Comparison of ENCODE assay signal across 8 mouse cellular contexts in genomic region chr7:100907231-100907630, GRCm38 (mm10). TPM values are rescaled to one million over a fixed set of nuclear protein-coding genes. Genes with fewer than 3 reads are reported as not detected.
DNase-seq lines count a peak whose midpoint lies in the region; ATAC-seq and TF ChIP-seq lines count a peak whose summit lies in the region.

No protein-coding gene starts in this region.

- peaks cover 13% of the 10 kb centered on the region; the same call in 1 of the 2 replicates for H3K36me3 ChIP-seq in E14TG2a.4 (ENCODE audit: insufficient read depth, low read length)
- H3K36me3 ChIP-seq in embryonic facial prominence, embryonic 15.5 days: peaks cover 12% of the 10 kb centered on the region; the same call in 1 of the 2 replicates
- H3K36me3 ChIP-seq in kidney, postnatal 0 days (ENCODE audit: insufficient read depth, low read length): 0 out of 2 replicates have a peak, but pooled peaks cover 2% of the 10 kb centered on the region
- no peaks in the 10 kb centered on the region for H3K36me3 ChIP-seq in liver, embryonic 13.5 days

- no peak for TF ChIP-seq POLR2A in bone marrow macrophage, adult 2 months (IDR thresholded peaks at IDR 0.05; ENCODE audit: borderline replicate concordance, low read depth, low read length)

- ATAC-seq in embryonic facial prominence, embryonic 15.5 days (ENCODE audit: insufficient number of reproducible peaks, low FRiP score, low TSS enrichment, low read depth): no peak
- ATAC-seq in kidney, postnatal 0 days (replicated peaks; ENCODE audit: low FRiP score, low read depth): no peak
- ATAC-seq in liver, embryonic 13.5 days (ENCODE audit: low read depth): no peak

- H3K9me3 ChIP-seq in E14TG2a.4 (ENCODE audit: low read length): no peaks in the 10 kb centered on the region
- H3K9me3 ChIP-seq in embryonic facial prominence, embryonic 15.5 days (replicated peaks): no peaks in the 10 kb centered on the region
- H3K9me3 ChIP-seq in kidney, postnatal 0 days (replicated peaks; ENCODE audit: low read length): no peaks in the 10 kb centered on the region
- H3K9me3 ChIP-seq in liver, embryonic 13.5 days (replicated peaks): no peaks in the 10 kb centered on the region

- peaks cover 35% of the 10 kb centered on the region for H3K4me1 ChIP-seq in E14TG2a.4 (replicated peaks; ENCODE audit: low read depth, low read length)
- H3K4me1 ChIP-seq in bone marrow macrophage, adult 2 months (ENCODE audit: control insufficient read depth, insufficient read depth, low read length): 0 out of 2 replicates have a peak, but pooled peaks cover 3% of the 10 kb centered on the region
- peaks cover 48% of the 10 kb centered on the region for H3K4me1 ChIP-seq in embryonic facial prominence, embryonic 15.5 days
- H3K4me1 ChIP-seq in kidney, postnatal 0 days (replicated peaks; ENCODE audit: insufficient read depth, low read length): peaks cover 45% of the 10 kb centered on the region
- peaks cover 37% of the 10 kb centered on the region for H3K4me1 ChIP-seq in liver, embryonic 13.5 days (replicated peaks)

- peak; percentile 99 for TF ChIP-seq CTCF in E14TG2a.4 (conservative IDR thresholded peaks at IDR 0.05; ENCODE audit: low read length)
- peak; percentile 78 for TF ChIP-seq CTCF in bone marrow macrophage, adult 2 months (IDR thresholded peaks at IDR 0.05; ENCODE audit: low read depth, low read length)
- TF ChIP-seq CTCF in kidney, postnatal 0 days (IDR thresholded peaks at IDR 0.05; ENCODE audit: low read depth): peak; percentile 96

- 0% methylated on average over 1 of the region's 1 CpGs for WGBS in embryonic facial prominence, embryonic 15.5 days
- WGBS in kidney, postnatal 0 days: 0% methylated on average over 1 of the region's 1 CpGs
- WGBS in liver, embryonic 13.5 days (ENCODE audit: insufficient replicate concordance): 0% methylated on average over 1 of the region's 1 CpGs

- H3K9ac ChIP-seq in embryonic facial prominence, embryonic 15.5 days: no peak overlapping the region
- H3K9ac ChIP-seq in kidney, postnatal 0 days (ENCODE audit: low read depth, low read length): no peak overlapping the region
- no peak overlapping the region for H3K9ac ChIP-seq in liver, embryonic 13.5 days

- peak overlapping the region; percentile 44 for H3K4me2 ChIP-seq in embryonic facial prominence, embryonic 15.5 days (replicated peaks)
- H3K4me2 ChIP-seq in kidney, postnatal 0 days (ENCODE audit: low read length): peak overlapping the region; percentile 32; the same call in 1 of the 2 replicates
- H3K4me2 ChIP-seq in liver, embryonic 13.5 days: no peak overlapping the region

- peak; percentile 77 to 85 for DNase-seq in heart, adult 9 months (ENCODE audit: low spot score in 2 of 2)
- DNase-seq in kidney, postnatal 0 days (ENCODE audit: low spot score): peak; percentile 85
- DNase-seq in liver, embryonic 13.5 days: peak; percentile 31
- DNase-seq in retina, embryonic 14.5 days (ENCODE audit: low spot score): peak; percentile 91
- DNase-seq in thymus, postnatal 4 days: peak; percentile 85

- H3K4me3 ChIP-seq in E14TG2a.4 (replicated peaks; ENCODE audit: low read length): no peak overlapping the region
- no peak overlapping the region for H3K4me3 ChIP-seq in bone marrow macrophage, adult 2 months (ENCODE audit: insufficient read depth, low read length)
- 0 out of 2 replicates have a peak overlapping the region, but pooled peaks have one; percentile 8 for H3K4me3 ChIP-seq in embryonic facial prominence, embryonic 15.5 days (replicated peaks)
- no peak overlapping the region for H3K4me3 ChIP-seq in kidney, postnatal 0 days (replicated peaks; ENCODE audit: low read depth, low read length)
- H3K4me3 ChIP-seq in liver, embryonic 13.5 days (replicated peaks): no peak overlapping the region

- no peaks in the 10 kb centered on the region for H3K27me3 ChIP-seq in E14TG2a.4 (ENCODE audit: insufficient read depth, low read length)
- H3K27me3 ChIP-seq in embryonic facial prominence, embryonic 15.5 days: no peaks in the 10 kb centered on the region
- no peaks in the 10 kb centered on the region for H3K27me3 ChIP-seq in kidney, postnatal 0 days (ENCODE audit: insufficient read depth, low read length)
- H3K27me3 ChIP-seq in liver, embryonic 13.5 days: no peaks in the 10 kb centered on the region

- no peak overlapping the region for H3K27ac ChIP-seq in bone marrow macrophage, adult 2 months (ENCODE audit: insufficient read depth, low read depth, low read length)
- H3K27ac ChIP-seq in embryonic facial prominence, embryonic 15.5 days (replicated peaks): peak overlapping the region; percentile 87
- peak overlapping the region; percentile 78 for H3K27ac ChIP-seq in kidney, postnatal 0 days
- H3K27ac ChIP-seq in liver, embryonic 13.5 days: peak overlapping the region; percentile 50; the same call in 1 of the 2 replicates

RNA-seq across cellular contexts. Expression of gene Arhgef17, which starts 24.7 kb away (rescaled TPM):
- 0.36 and 0.52 TPM in 2 replicates for polyA plus RNA-seq in bone marrow macrophage, adult 2 months (2012; ENCODE audit: insufficient read depth, insufficient read length, missing spikeins)
- 8.7 and 10.5 TPM in 2 replicates for polyA plus RNA-seq in embryonic facial prominence, embryonic 15.5 days (2015; fragmentation: Nextera tagmentation; extraction: Ambion mirVana)
- polyA plus RNA-seq in kidney, postnatal 0 days (2015; fragmentation: Nextera tagmentation; extraction: Ambion mirVana): 7.8 and 8.1 TPM in 2 replicates
- 0.53 and 0.83 TPM in 2 replicates for polyA plus RNA-seq in liver, embryonic 13.5 days (2015; fragmentation: Nextera tagmentation; extraction: Ambion mirVana)

RNA-seq across cellular contexts. Expression of gene Relt, which starts 44.0 kb away (rescaled TPM):
- 6.3 and 6.9 TPM in 2 replicates for polyA plus RNA-seq in bone marrow macrophage, adult 2 months (2012; ENCODE audit: insufficient read depth, insufficient read length, missing spikeins)
- 3.5 and 4.2 TPM in 2 replicates for polyA plus RNA-seq in embryonic facial prominence, embryonic 15.5 days (2015; fragmentation: Nextera tagmentation; extraction: Ambion mirVana)
- polyA plus RNA-seq in kidney, postnatal 0 days (2015; fragmentation: Nextera tagmentation; extraction: Ambion mirVana): 2.1 and 2.3 TPM in 2 replicates
- 15.3 and 16.7 TPM in 2 replicates for polyA plus RNA-seq in liver, embryonic 13.5 days (2015; fragmentation: Nextera tagmentation; extraction: Ambion mirVana)

Comparison
In these comparisons a context has a peak if more than half of its experiments do, and no peak if none do; other contexts are left out.
1. DNase-seq: peak in every context shown above with its lines; median percentile 91 in retina, embryonic 14.5 days; 85 in kidney, postnatal 0 days; 85 in thymus, postnatal 4 days; 81 in heart, adult 9 months; 31 in liver, embryonic 13.5 days.